Mouse (Mus musculus) NIH3T3 (cell line): ENCODE data around the gene Kif6.

Experiments
- DNase-seq: peaks from one replicate; pipeline ENCODE4 v3.0.0-alpha.2; 2012; ENCODE audit warnings: low read depth

The Kif6 gene

DNA sequence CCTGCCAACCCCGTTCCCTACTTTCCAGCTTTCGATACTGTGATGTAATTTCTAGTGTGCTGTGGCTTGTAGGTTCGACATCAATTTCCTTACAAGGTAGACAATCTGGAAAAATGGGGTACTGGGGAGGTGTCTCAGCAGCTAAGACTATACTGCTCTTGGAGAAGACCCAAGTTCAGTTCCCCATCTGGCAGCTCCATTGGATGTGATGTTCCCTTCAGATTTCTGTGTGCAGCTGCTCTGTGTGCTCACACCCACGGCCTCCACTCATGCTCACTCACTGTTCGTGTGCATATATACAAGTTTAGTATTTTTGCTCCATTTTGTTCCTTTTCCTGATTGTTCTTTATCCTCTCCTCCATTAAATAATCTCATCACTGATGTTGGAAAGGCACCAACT is 51.8 kb downstream of the Kif6 start:
- no peak for DNase-seq

GRCm38 (mm10) chr17:49668296-49668695 is 53.4 kb downstream of the Kif6 start:
- DNase-seq, result peak; percentile 76

DNA sequence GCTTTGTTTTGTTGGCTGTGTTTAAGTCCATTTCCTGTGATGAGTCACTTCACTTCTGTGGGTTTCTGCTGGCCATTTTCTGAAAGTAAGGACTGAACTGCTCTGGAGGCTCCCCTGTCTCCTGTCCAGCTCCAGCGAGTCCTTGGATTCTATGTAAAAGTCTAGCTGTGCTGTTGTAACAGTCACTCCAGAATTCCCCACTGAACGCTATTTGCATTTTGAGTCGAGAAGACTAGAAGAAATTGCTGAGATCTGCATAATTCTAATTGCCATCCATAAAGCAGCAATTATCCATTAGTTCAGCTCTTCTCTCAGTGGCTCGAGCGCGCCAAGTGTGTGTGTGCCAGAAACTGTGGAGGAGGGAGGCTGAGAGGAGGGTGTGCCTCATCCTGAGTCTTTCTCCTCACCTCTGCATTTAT is 57.0 kb downstream of the Kif6 start:
- DNase-seq, result peak; percentile 55

- no peak for DNase-seq
These were observed 57.5 kb downstream of the Kif6 start for GRCm38 (mm10) chr17:49672421-49672820.

- no peak for DNase-seq
These were observed 60.7 kb downstream of the Kif6 start for GRCm38 (mm10) chr17:49675629-49676028.

GRCm38 (mm10) chr17:49681410-49681809 is 66.5 kb downstream of the Kif6 start:
- no peak for DNase-seq

DNA sequence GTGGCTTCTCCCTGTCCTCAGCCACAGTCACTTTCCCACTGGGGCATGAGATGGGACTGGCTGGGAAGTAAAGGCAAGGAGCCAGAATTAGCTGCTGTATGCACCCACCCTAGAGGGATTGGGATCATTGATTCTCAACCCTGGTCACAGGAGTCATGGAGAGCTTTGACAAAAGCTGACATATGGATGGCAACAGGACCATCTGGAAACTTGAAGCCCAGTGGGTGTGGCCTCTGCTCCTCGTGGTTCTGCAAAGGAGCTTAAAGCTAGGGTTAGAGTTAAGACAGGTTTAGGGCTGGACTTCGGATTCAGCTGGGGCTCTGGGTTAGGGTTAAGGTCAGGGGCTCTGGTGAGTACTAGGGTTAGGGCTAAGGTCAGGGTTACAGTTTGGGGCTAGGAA is 69.2 kb downstream of the Kif6 start:
- DNase-seq, result no peak

DNA sequence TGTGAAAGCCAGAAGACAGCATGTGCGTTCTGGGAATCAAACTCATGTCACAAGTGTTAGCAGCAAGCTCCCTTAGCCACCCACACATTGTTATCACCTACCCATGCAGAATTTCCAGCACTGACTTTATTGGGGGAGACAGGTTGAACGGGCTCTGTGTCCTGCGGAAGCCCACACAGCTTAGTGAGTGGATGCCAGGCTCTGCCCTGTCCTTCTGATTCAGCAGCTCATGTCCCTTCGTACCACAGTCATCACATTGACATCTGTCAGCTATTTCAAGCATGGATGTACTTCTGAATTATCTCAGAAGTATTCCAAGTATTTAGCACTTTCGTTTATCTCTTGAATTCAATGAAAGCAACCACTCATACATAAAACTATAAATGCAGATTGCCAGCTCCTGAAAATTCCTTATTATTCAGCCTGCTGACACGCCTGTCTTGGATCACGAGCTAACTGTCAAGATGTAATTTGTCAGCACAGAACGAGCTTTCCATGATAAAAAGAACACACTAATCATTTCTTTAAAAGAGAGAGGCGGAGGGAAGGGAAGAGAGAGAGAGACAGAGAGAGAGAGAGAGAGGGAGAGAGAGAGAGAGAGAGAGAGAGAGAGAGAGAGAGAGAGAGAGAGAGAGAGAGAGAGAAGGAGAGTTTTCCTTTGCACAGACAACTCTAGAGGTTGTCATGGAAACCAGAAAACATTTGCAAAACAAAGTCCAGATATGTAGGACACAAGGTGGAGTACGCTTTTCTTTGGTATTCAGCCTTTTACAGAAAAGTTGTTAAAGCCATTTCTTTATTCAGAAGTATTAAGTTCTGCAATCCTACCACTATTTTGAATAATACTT is 75.9 kb downstream of the Kif6 start:
- peak; percentile 78 for DNase-seq

DNA sequence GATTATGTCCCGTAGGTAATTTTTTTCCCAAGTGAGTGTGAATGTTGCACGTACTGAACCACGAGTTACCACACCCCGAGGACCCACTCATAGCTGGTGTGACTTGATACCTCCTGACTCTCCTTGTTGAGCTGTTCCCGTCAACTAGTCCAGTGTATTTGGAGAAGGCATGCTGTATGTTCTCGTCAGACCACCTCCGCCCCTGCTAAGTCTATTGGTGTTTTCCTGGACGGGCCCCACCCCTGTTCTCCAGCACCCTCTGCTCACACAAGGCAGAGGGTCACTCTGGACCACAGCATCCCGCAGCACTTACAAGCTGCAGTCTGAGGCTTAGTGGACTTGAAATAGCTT is 76.5 kb downstream of the Kif6 start:
- no peak for DNase-seq

- no peak for DNase-seq
These were observed 78.3 kb downstream of the Kif6 start for GRCm38 (mm10) chr17:49693206-49693605.

DNA sequence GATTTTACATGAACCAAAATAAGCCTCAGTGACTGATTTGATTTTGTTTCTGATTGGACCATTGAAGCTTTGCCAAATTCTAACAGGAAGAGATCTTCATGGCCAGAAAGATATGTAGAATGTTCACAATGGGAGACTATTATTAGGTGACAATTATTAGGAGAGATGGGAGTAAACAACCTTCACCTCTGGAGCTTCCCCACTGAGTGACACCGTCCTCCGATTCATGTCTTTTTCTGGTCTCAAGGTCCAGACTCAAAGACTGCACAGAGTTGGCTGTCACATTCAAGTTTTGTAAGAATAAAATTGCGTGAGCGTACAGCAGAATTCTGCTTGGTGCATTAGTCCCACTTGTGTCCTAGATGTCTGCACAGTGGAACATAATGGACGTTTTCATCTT is 82.3 kb downstream of the Kif6 start:
- no peak for DNase-seq

DNA sequence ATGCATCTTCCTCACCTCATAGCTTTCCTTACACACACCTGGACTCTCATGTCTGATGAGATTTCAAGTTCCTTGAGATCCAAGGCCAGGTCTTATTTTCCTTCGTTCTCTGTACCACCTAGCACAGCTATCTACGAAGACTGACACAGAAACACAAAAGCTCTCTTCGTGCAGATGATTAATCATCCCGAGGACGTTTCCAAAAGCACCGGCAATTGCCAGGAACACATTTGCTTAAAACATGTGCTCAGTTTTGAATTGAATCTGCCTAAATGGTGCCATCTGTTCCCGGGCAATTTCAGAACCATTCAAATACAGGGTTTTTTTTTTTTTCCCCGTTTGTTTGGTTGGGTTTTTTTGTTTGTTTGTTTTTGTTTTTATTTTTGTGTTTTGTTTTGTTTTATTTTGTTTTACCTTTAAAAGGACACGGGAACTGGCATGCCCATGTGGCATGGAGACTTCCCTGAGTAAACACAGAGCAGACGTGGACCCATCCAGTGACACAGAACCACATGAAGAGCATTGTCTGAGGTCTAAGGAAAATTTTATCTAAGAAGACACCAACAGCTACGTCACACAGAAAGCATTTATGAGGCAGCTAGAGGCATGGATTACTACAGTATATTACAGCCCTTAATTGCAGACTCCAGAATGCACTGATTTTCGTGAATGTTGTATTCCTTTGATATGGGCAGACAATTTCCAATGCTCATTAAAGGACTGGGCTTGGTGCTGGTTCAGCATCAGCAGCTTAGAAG is 88.7 kb downstream of the Kif6 start:
- peak; percentile 78 for DNase-seq

DNA sequence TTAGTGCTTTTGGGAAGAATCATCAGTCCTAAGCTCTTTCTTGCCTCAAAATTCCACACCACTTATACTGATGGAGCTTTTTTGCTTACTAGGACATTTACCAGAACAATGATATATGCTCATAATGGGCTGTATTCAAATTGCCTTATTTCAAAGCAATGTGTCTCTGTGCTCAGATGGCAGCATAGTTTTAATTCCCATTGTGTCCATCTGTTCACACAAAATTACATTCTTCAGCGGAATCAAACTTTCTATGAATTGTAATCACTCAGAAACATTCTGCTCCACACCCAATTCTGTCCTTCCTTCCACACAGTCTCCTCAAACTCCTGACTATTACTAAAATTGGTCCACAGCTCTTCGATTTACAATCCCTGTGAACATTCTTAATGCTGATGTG is 94.3 kb downstream of the Kif6 start:
- no peak for DNase-seq

DNA sequence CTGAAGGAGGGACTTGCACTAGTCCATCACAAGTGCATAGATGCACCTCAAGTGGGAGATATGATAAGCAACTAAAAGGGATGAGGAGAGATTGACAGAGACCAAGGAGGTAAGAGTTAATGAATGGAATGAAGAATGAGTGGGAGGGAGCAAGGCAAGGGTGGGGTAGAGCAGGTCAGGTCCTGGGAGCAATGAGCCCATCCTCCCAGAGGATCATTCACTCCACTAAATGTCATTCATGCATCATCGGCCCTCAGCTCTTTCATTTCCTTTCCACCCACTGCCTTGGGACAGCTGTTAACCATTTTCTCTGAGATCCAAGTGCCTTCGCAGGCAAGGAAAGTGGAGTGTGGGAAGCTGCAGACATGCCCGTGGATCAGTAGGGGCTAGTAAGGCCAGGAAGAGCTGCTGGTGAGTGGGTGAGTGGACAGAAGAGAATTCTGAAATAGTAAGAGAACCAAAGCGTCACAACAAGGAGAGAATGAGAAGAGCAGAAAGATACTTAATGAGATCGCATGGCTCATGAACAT is 95.2 kb downstream of the Kif6 start:
- peak; percentile 14 for DNase-seq

DNA sequence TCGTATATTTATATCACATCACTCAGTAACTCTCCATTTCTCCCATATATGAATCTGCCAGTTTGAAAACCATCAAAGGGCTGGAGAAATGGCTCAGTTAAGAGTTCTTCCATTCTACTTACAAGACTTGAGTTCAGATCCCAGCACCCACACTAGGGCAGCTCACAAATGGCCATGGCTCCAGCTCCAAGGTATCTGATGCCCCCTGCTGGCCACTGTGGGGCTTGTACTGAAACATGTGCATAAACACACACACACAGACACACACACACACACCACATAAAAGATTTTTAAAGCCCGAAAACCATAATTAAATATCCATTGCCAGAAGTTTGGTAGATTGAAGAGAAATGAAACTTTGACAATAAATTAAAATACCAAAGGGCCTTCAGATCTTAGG is 111.3 kb downstream of the Kif6 start:
- DNase-seq, result no peak

DNA sequence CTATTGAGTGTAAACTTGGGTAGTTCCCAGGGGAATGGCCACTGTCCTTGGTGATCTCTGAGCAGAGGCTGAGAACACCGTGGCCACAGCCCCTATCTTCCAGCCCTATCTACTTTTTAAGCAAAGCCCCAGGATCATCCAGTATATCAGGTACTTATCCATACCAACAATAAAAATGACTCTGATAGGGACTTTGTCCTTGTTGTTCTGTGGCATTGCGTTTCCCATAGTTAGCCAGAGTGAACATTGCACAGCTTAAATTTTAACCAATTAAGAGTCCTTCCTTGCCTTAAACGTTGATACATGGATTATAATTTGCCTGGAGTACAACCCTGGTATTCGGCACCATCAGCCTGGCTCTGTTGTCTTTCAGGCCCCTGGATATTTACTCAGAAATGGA is 112.0 kb downstream of the Kif6 start:
- no peak for DNase-seq

- DNase-seq, result peak; percentile 59
These were observed 112.6 kb downstream of the Kif6 start for GRCm38 (mm10) chr17:49727428-49728045.

- DNase-seq, result no peak
These were observed 114.9 kb downstream of the Kif6 start for GRCm38 (mm10) chr17:49729856-49730255.

GRCm38 (mm10) chr17:49732706-49733105 is 117.8 kb downstream of the Kif6 start:
- DNase-seq, result peak; percentile 23

- DNase-seq, result no peak
These were observed 119.1 kb downstream of the Kif6 start for GRCm38 (mm10) chr17:49734079-49734478.

DNA sequence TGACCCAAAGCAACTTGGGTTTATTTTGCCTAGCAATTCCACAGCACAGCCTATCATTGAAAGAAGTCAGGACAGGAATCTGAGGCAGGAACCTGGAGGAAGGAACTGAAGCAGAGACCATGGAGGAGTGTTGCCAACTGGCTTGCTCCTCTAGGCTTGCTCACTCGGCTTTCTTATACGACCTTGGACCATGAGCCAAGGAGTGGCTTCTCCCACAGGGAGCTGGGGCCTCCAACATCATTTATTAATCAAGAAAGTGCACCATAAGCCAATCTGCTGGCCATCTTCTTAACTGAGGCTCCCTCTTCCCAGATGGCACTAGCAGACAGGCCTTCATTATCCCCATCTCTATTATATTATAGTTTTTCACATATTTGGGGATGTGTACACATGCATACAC is 119.8 kb downstream of the Kif6 start:
- DNase-seq, result no peak

- DNase-seq, result no peak
These were observed 121.4 kb downstream of the Kif6 start for GRCm38 (mm10) chr17:49736364-49736763.
